Mouse (Mus musculus): ENCODE data around the gene Chmp6.

- TF ChIP-seq CTCF (IDR thresholded peaks at IDR 0.05) (no peak), POLR2A (IDR thresholded peaks at IDR 0.05; ENCODE audit: insufficient read depth, low read depth, low read length) (no peak), EP300 (IDR thresholded peaks at IDR 0.05; ENCODE audit: insufficient read depth, low read depth, low read length) (no peak)
Observed at GRCm38 (mm10) chr11:119901174-119901573, 12.1 kb upstream of the Chmp6 start.
